Mouse (Mus musculus) lung, adult 10 weeks (tissue): Measurements from ENCODE around the gene Chmp2a. TPM values are rescaled to one million over a fixed set of nuclear protein-coding genes. Genes with fewer than 3 reads are reported as not detected.

ENCODE experiments used
- polyA plus RNA-seq: library from polyadenylated mRNA; stranded (reverse); fragments of 350-450 nt; fragmentation: Illumina TruSeq; extraction: RNeasy Lipid Tissue Mini Kit (QIAGEN cat#74804); gene quantifications from one replicate; pipeline ENCODE4 v1.2.3, GENCODE M21; 2014; ENCODE audit warnings: low read depth, low replicate concordance; ENCODE audit not compliant: insufficient read depth

The Chmp2a gene
- polyA plus RNA-seq = 264 TPM

DNA sequence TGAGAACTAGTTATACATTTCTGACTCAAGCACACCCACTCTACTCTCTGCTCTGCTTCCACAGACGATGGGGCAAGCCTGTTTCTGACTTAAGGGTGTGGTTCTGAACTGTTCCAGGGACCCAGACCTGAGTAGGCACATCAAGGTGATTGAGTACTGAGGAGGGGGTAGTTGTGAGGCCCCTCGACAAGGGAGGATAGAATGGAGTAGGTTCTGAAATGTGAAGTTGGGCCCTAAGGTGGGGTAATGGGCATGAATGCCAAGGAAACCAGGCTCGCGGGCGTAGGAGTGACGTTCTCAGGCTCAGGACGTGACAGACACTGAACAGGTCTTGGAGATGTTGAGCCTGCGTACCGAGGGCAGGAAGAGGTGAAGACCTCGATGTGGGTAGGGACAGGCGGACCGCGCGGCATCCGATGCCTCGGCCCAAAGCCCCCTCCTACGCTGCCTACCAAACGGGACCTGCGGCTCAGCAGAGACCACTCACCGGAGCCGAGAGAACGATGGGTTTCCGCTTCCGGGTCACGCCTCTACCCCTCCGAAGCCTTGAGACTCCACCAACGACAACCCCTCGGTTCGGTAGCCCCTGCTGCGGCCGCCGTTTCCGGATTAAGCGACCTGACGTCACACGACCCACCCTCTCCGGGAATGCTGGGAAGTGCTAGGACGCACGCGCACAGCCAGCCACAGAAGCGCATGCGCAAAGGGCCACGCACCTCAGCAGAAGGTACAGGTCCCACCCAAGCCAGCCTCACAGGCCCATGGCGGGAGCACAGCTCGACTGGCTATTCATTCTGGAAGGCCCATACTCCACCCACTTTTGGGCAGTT is at the start of gene Chmp2a:
Chmp2a (minus strand) TSS at position 660 of the 830 bp plus-strand sequence.

DNA sequence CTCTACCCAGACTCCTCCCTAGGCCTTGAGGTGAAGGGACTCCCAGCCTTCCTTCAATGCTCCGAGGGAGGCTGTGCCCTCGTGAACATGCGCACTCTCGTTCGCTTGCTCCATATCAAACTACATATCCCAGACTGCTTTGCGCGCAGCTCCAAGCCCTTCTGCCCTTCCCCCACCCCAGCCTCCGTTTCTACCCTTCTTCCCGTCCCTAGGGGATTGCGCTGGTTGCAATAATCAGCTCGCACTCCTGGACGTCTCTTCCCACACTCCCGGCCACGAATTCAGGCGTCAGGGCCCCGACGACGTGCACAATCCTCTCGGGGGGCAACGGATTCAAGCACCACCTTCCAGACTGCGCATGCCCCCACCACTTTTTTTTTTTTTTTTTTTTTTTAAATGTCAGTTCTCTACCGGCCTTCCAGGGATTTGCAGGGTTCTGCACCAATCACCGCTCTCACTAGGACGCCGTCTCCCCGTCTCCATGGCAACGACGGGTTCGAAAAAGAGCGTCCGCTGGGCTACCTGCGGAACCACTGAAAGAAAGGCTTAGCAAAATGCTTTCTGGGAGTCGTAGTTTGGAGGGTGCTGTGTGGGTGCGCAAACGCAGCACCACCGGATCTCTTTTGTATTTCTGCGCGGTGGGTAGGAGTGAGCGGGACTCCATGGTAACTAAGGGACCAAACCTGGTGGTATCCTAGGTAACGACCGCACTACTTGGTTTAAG is 19.8 kb upstream of the Chmp2a start, which contains the start of gene Mzf1:
Mzf1 (minus strand) TSS at position 478 of the 724 bp plus-strand sequence.

DNA sequence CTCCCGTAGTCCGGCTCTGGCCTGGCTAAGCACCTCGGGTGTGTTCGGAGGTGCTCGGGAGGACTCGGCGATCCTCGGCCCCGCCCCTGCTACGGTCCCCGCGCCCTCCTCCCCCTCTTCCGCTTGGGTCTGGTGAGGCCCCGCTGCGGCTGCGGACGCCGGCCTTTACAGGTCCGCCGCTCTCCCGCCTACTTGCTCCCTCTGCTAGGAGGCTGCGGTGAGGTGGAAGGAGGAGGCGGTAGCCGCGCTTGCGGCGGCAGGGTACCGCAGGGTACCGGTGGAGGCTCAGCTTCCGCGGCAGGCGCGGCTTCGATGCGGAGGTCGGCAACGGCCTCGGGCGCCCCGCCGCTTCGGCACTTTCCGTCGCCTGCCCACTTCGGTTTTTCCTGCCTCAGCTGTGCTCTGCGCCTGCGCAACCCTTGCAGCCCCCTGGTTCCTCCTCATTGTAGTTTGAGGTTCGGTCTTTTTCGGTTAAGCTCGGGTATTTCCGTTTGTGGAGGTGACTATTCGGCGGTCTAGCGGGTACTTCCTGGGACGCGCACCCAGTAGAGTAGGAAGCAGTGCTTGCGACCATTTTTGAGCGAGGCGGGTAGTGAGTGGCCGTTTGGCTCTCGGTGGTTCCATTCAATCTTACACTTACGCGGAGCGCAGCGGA is 3.4 kb upstream of the Chmp2a start, which contains the start of gene Ube2m:
Ube2m (minus strand) TSS at position 375 of the 655 bp plus-strand sequence.

DNA sequence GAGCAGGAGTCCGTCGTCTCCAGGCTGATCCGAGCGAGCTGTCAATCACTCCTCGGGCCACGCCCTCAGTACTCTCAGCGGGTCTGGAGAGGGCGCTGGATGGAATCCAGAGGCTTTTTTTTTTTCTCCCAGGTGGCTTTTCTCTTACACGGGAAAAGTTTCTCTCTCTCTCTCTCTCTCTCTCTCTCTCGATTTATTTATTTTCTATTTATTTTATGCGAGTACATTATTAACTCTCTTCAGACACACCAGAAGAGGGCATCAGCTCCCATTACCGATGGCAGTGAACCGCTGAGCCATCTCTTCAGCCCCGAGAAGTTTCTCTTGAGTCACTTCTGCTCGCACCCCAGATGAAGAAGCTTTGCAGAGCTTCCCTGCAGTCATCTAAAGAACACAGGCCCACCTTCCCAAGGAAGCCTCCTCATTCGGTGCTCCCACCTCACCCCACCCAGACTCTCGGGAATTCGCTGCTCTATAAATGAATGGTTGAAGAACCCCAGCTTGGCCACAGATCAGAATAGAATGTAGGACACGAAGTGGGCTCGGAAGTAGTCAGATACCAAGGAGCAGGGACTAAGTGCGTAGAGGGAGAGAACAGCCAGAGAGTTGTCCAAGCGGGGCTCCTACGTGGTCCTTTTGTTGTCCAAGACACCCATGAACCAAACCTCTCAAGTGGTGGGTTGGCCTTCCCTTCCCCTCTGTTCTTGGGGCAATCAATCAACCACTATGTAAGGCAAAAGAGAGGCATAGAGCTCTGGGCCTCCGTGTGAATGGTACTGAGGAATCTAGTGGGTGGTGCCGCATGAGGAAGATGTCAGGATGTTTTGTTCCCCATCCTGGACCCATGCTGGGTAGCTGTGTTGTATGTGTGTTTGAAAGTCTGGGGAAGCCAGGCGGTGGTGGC is 24.4 kb downstream of the Chmp2a start, which contains the start of gene Zbtb45:
Zbtb45 (minus strand) TSS at position 30 of the 904 bp plus-strand sequence.

DNA sequence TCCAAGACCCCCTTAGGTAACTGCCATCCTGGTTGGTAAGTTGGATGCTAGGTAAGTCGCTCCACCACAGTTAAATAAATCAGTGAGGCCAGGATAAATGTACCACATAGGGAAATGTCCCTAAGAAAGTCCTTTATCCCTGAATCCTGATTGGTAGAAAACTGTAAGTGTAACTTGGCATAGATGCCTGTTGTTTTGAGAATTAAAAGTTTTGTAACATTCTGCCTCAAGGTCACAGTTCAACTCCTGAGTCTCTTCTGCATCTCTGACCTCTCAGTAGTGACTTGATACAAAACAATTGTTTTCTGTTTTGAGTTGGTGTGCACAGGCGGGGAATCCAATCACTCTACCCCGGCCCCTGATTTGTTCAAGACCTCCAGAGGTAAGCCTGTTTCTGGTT is 35.8 kb downstream of the Chmp2a start, which contains the start of gene Trim28:
Trim28 (plus strand) TSS at position 264 of the 400 bp plus-strand sequence.

DNA sequence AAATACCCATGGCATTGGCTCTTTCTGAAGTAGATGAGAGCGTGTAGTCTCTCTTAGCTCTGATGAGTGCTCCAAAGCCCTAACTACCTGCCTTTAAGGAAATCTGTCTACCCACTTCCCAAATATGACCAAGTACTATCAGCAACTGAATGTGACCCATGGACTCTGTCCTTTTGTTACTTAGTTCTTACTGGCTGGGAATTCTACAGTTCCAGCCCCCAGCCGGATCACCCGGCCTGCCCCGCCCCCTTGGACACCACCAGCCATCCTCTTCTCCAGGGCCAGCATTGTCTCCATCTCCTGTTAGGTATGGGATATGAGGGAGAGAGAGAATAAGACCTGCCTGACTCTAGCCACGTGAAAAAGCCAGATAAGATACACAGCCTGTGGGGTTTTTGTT is 36.6 kb downstream of the Chmp2a start, which contains the start of gene Slc27a5:
Slc27a5 (minus strand) TSS at position 140 of the 400 bp plus-strand sequence.

Other genes with a start within 250 kb of the Chmp2a start
- 0.95 TPM for gene Zscan18, start 231.2 kb downstream of the Chmp2a start, polyA plus RNA-seq
- 3.1 TPM for gene Zfp329, start 215.9 kb downstream of the Chmp2a start, polyA plus RNA-seq
- gene Zfp110, start 200.0 kb downstream of the Chmp2a start, polyA plus RNA-seq = 15.9 TPM
- gene Zfp128, start 153.6 kb downstream of the Chmp2a start, polyA plus RNA-seq = 1.5 TPM
- 4.5 TPM for gene Zscan22, start 137.0 kb downstream of the Chmp2a start, polyA plus RNA-seq
- gene Rps5, start 112.5 kb downstream of the Chmp2a start, polyA plus RNA-seq = 1,656 TPM
- 0.42 TPM for gene Rnf225, start 107.4 kb downstream of the Chmp2a start, polyA plus RNA-seq
- gene Zfp324, start 69.0 kb downstream of the Chmp2a start, polyA plus RNA-seq = 3.4 TPM
- 2.4 TPM for gene Zfp446, start 57.0 kb downstream of the Chmp2a start, polyA plus RNA-seq
- gene Slc27a5, start 36.6 kb downstream of the Chmp2a start, polyA plus RNA-seq = 0.10 TPM
- 98.9 TPM for gene Trim28, start 35.7 kb downstream of the Chmp2a start, polyA plus RNA-seq
- gene Zbtb45, start 24.8 kb downstream of the Chmp2a start, polyA plus RNA-seq = 8.1 TPM
- gene Ube2m, start 3.5 kb upstream of the Chmp2a start, polyA plus RNA-seq = 97.8 TPM
- 0.27 TPM for gene Mzf1, start 20.0 kb upstream of the Chmp2a start, polyA plus RNA-seq
- gene Vmn1r85, start 60.4 kb upstream of the Chmp2a start, polyA plus RNA-seq = not detected
- not detected for gene Vmn1r86, start 85.1 kb upstream of the Chmp2a start, polyA plus RNA-seq
- gene Vmn1r87, start 105.3 kb upstream of the Chmp2a start, polyA plus RNA-seq = not detected
- not detected for gene Vmn1r88, start 124.8 kb upstream of the Chmp2a start, polyA plus RNA-seq
- gene Vmn1r89, start 178.2 kb upstream of the Chmp2a start, polyA plus RNA-seq = not detected
- gene Lig1, start 242.5 kb upstream of the Chmp2a start, polyA plus RNA-seq = 6.9 TPM
- gene Zswim9, start 243.9 kb upstream of the Chmp2a start, polyA plus RNA-seq = 3.1 TPM